Mouse (Mus musculus) hindbrain, embryonic 11.5 days (tissue): Measurements from ENCODE around the gene Gm20937. TPM values are rescaled to one million over a fixed set of nuclear protein-coding genes. Genes with fewer than 3 reads are reported as not detected.
"Not testable (repeated sequence)": the region's sequence is repeated elsewhere in the genome, so short reads cannot be mapped to it uniquely, and the experiment has no call there.

ENCODE experiments used
- ATAC-seq: fragments of 200-750 bp; cut with Nextera tagmentation; 2 replicates; pipeline ENCODE4 v1.8.0; 2017; ENCODE audit warnings: mild to moderate bottlenecking, moderate TSS enrichment, moderate library complexity; ENCODE audit not compliant: low FRiP score
- DNase-seq: peaks from one replicate; pipeline ENCODE4 v3.0.0-alpha.2; 2015; ENCODE audit warnings: low spot score
- H3K27ac ChIP-seq: fragments of 300-500 bp; sonication (generic); 2 replicates; pipeline ENCODE4 v1.5.1; 2014; ENCODE audit warnings: mild to moderate bottlenecking, low read depth, low read length
- H3K27me3 ChIP-seq: fragments of 300-500 bp; sonication (generic); 2 replicates; pipeline ENCODE4 v1.6.1; 2014; ENCODE audit warnings: mild to moderate bottlenecking, low read length, moderate library complexity, mixed read lengths; ENCODE audit not compliant: control insufficient read depth, insufficient read depth
- H3K36me3 ChIP-seq: fragments of 300-500 bp; sonication (generic); 2 replicates; pipeline ENCODE4 v1.6.1; 2014; ENCODE audit warnings: mild to moderate bottlenecking, low read length, moderate library complexity, mixed read lengths; ENCODE audit not compliant: control insufficient read depth, insufficient read depth
- H3K4me1 ChIP-seq: fragments of 300-500 bp; sonication (generic); replicated peaks from 2 replicates; pipeline ENCODE4 v1.6.1; 2014; ENCODE audit warnings: low read length, mixed read lengths; ENCODE audit not compliant: control insufficient read depth, insufficient read depth
- H3K4me2 ChIP-seq: fragments of 300-500 bp; sonication (generic); replicated peaks from 2 replicates; pipeline ENCODE4 v1.6.1; 2014; ENCODE audit warnings: mild to moderate bottlenecking, low read depth, low read length
- H3K4me3 ChIP-seq: fragments of 300-500 bp; sonication (generic); 2 replicates; pipeline ENCODE4 v1.5.1; 2014; ENCODE audit warnings: low read depth, low read length
- H3K9ac ChIP-seq: fragments of 300-500 bp; sonication (generic); 2 replicates; pipeline ENCODE4 v1.6.1; 2014; ENCODE audit warnings: low read depth, low read length
- H3K9me3 ChIP-seq: fragments of 300-500 bp; sonication (generic); 2 replicates; pipeline ENCODE4 v1.6.1; 2016; ENCODE audit warnings: low read length; ENCODE audit not compliant: control insufficient read depth
- WGBS: fragments of 180-500 bp; shearing (Covaris S2); extraction: QIAGEN DNeasy Blood & Tissue Kit; methylation state at CpG from one replicate; pipeline ENCODE4 v1.1.7; 2014; 5-methylcytosine and 5-hydroxymethylcytosine counted together
- polyA plus RNA-seq: library from polyadenylated mRNA; unstranded; fragments of >200 nt; fragmentation: Nextera tagmentation; extraction: Ambion mirVana; gene quantifications from 2 replicates; pipeline ENCODE4 v1.2.1, GENCODE M21; 2014

Gm20937 gene
- polyA plus RNA-seq = not detected in 2 replicates

- not testable (repeated sequence) for H3K36me3 ChIP-seq, H3K4me2 ChIP-seq, ATAC-seq, H3K27ac ChIP-seq, H3K9ac ChIP-seq, DNase-seq, H3K4me3 ChIP-seq, H3K4me1 ChIP-seq, H3K27me3 ChIP-seq, H3K9me3 ChIP-seq
- no CpG with 5 or more reads among the region's 6 CpGs for WGBS
Observed at GRCm38 (mm10) chrY:68294798-68295197, at the start of gene Gm20937. Gm20937 (minus strand) TSS chrY:68294898.

Other genes starting within 250 kb of the Gm20937 start
- not detected in 2 replicates for gene Gm20816, start 243.1 kb upstream of the Gm20937 start, polyA plus RNA-seq